Mouse (Mus musculus) hindlimb bud, embryonic 11.5 days (tissue): ENCODE results near the gene Prdm10.

ENCODE experiments used
- DNase-seq: peaks from one replicate; pipeline ENCODE4 v3.0.0-alpha.2; 2012; ENCODE audit warnings: low read depth, low spot score; ENCODE audit errors: extremely low spot score

Prdm10 gene

DNA sequence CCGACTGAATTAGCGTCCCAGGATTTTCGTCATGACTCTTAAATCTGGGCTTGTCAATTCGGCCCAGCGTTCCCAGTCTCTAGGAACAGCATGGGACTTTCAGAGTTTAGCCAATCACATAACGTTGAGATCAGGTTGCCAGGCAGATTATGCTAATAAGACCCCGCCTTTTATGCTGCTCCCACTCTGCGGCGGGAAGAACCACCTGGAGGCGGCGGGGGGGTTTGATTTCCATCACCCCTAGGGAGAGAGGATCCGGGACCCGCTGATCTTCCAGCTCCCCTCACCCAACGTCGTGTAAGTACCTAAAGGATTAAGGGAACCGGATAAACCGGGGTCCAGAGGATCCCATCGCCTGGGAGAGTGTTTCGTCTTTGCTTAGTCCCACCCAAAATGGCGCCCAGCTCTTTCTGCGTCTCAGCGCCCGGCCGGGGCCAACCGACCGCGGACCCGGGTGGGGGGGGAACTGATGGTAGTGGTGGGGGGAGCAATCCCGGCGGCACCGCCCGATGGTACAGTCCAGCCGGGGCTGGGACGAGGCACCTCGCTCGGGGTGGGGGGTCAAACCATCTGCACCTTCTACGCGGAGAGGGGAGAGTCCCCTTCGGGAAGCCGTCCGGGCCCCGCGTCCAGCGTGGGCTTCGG lies at the start of gene Prdm10:
Gene Prdm10 (plus strand): TSS at position 173 of the 645 bp plus-strand sequence.
- peak; percentile 100 for DNase-seq

DNA sequence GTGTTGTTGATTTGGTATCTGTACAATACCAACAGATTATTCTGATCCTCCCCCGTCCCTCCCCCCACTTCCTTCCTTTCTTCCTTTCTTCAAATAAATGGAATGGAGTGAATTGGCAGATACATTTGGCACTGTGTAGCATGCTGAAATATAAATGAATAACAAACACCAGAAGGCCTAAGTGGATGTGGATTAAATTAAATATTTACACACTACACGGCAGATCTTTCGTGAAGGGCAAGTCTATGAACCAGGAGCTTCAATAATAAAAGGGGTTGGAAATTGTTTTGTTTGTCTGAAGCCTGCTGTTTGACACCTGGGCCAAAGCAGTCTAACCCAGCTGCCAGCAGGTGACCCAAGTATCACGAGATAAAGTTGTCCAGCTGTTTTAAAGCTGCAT lies 45.3 kb upstream of the Prdm10 start:
- no peak for DNase-seq

DNA sequence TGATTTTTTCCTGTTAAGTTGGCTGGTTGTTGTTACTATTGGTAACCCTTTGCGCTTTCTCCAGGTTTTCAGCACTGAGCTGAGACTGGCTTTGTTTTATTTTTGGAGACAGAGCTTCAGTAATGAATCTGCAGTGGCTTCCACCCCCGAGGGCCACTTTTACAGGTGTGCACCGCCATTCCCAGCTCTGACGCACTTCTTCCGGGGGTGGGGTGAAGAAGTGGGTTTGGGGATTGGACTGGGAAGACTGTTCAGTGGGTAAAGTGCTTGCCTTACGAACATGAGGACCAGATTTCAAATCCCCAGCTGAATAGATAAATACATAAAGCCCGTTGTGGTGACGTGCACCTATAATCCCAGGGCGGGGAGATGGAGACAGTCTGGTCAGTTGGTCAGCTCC lies 44.8 kb upstream of the Prdm10 start:
- no peak for DNase-seq

DNA sequence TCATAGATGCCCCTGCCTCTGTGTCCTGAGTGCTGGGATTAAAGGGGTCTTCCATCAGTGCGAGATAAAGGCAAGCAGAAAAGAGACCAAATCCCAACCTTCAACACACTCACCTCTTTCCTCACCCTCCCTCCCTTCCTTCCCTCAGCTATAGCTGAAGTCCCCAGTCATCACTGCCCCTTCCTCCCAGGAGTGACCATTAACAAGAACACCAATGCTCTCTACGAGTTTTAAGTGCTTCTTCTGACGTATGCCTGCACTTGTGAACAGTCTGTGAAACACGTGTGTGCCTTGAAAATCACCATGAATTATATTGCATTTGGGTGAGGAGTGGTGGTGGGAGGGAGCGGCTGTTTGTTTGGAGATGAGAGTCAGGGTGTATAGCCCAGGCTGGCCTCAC lies 44.3 kb upstream of the Prdm10 start:
- no peak for DNase-seq

DNA sequence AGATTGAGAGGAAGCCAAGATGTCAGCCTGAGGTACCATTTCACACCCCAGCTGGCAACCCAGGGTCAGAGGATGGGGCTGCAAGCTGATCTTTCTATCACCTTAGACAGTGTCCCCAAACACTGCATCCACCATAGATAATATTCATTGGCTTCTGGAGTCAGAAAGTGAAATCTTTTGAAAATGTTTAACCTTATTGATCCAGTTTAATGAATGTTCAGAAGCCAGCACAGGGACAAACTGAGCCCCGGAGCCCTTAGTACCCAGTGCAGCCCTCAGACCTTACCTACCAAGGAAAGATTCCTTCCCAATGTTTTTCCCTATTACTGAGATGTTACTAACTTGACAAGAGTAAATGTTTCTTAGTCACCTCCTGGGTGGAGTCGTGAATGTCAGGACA lies 41.8 kb upstream of the Prdm10 start:
- no peak for DNase-seq

DNA sequence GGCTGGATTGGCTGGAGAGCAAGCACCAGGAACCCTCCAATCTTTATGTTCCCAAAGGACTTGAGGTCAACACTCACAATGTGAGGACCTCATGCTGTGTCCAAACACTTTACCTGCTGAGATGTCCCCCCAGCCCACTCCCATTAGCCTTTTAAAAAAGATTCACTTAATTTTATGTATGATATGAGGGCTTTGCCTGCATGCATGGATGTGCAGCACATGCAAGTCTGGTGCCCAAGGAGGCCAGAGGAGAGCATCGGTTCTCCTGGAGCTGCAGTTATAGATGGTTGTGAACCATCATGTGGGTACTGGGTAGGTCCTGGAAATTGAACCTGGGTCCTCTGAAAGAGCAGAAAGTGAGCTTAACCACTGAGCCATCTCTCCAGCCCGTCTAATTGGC lies 40.8 kb upstream of the Prdm10 start:
- no peak for DNase-seq

DNA sequence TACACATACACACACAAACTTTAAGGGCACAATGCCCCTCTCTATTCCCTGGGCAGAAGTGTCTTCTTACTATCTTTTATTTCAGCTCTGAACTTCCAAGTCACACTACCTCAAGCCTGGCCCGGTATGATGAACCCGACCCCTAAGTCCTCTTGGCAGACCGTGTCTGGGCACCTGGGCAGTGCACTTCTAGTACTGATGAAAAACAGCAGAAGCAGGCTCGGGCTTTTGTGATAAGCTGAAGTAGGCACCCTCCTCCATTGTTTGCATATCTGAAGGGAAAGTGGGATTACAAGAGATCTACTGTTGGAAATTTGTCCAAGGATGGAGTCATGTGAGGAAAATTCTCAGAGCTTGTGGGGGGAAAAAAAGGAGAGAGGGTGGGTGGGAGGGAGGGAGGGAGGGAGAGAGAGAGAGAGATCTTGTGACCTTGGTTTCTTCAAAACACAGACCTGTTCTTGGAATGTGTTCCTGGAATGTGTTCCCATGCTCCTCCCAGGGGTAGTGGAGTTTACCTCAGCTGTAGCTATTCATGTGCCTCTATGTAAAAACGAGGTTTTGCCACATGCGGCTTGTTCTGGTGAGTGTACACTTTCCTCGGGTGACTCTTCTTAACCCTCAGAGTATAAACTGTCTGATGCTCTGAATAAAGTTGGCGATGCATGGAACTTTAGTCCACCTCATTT lies 39.7 kb upstream of the Prdm10 start:
- DNase-seq, result no peak

DNA sequence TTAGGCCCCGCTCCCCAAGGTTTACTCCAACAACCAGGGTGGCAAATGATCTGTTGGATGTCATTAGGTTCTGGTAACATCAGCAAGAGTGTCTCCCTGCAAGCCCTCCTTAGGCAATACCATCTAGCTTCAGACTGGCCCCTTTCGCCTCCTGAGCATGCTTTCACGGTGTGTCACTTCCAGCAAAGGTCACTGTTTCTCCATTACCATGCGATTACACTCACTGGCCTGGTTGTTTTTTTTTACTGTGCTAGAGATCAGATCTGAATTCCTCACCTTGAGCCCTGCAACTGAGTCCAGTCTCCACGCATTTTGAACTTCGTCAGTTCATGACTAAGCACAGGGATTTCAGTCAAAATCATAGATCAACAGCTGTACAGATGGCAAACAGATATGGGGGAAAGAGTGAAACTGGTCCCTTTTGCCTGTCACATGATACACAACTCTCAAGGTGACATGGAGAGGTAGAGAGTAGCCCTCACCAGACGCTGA lies 39.1 kb upstream of the Prdm10 start:
- no peak for DNase-seq

DNA sequence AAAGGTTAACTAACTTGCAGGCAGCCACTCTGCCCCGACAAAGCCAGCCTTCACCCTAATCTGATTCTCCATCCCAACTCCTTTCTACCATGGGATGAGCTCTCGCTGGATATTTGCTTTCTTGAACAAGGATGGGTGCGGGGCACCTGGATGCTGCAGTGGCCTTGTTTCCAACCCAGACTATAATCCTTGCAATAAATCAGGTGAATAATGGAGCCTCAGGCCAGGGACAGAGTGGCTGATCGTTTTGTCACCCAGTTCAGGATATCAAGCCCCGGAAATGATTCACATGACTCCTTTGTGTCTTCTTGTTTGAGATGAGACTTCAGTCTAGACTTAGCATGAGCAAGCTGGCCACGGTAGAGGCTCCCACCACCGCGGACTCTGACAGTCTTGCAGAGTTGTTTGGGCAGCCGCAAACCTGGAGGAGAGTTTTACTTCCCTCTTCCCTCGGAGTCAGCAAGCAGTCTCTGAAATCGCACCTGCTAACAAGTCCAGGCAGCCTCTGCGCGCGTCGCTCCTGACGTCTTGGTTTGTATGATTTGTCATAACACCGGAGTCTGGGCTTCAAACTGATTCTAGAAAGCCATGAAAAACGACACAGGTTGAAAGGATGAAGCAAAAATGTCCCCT lies 36.9 kb upstream of the Prdm10 start:
- no peak for DNase-seq

DNA sequence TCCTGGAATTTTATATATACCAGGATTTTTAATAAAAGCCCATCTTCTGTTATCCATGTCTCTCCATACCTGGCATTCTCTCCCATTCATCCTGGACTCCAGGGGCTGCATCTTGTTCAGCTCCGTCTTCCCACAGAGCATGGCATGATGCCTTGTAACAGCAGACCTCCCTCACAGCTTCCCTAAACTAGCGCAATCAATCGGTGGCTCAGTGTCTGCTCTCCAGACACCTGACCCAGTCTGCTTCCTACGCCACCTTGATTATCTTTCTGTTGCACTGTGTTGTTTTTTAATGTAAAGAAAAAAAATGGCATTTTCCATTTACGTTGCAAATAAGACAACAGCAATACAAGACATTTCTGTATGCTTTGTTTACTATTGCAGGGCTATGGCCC lies 36.4 kb upstream of the Prdm10 start:
- no peak for DNase-seq

DNA sequence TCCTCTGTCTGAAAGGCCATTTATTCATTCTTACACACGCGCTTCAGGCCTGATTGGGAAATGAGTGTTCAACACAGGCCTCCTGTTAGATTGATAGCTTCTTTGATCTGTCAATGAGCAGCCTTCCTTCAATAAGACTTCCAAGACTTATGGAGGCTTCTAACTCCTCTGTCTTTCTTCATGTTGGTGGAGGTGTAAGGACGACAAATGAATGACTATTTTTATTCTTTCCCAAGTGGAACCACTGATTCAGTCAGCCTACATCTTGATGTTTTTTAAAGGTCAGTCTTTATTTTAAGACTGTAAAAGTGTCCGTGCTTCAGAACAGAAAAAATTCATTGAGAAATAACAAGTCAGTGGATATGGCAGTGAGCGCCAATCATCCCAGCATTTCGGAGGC lies 35.3 kb upstream of the Prdm10 start:
- no peak for DNase-seq

DNA sequence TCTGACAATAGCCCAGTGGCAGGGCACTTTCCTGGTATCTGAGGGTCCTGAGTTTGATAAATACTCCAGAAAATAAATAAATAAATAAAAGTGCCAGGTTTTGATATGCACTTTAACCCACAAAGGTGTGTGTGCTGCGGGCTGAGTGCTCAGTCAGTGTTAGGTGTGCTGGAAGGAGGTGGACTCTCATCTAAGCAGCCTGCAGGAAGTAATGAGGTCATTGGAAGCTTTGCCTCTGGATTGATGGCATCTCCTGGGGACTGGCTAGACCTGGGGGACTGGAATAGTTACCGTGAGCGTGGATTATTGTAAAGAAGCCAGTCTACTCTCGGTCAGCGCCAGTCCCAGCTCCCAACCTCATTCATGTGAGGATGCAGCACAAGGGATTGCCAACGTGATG lies 33.9 kb upstream of the Prdm10 start:
- no peak for DNase-seq

DNA sequence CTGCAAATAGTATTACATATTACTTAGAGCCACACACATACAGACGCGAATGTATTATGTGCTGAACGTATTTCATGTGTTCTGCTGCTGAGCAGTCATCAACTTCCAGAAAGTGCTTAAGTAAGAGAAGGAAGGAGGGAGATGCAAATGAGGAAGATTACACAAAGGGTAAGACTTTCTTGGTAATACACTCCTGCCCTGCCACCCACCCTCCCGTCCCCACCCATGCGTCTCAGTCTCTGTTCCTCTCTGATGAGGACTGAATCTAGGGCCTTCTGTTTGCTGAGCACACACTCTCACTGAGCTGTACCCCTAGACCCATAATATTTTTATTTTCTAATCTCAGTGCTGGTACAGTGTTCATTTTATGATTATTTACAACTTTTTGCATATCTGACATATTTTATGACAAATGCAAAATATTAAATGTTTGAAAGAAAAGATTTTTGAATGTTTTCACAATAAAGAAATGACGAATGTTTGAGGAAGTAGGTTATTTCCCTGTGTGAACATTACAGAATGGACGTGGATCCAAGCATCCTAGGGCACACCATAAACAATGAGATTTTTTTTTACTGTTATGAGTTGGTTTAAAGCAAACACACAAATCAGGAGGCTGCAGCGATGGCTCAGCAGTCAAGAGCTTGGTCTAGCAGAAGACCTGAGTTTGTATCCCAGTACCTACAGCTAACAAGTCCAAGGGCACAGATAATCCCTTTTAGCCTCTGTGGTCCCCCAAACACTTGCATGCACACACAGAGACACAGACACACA lies 32.7 kb upstream of the Prdm10 start:
- DNase-seq, result no peak

DNA sequence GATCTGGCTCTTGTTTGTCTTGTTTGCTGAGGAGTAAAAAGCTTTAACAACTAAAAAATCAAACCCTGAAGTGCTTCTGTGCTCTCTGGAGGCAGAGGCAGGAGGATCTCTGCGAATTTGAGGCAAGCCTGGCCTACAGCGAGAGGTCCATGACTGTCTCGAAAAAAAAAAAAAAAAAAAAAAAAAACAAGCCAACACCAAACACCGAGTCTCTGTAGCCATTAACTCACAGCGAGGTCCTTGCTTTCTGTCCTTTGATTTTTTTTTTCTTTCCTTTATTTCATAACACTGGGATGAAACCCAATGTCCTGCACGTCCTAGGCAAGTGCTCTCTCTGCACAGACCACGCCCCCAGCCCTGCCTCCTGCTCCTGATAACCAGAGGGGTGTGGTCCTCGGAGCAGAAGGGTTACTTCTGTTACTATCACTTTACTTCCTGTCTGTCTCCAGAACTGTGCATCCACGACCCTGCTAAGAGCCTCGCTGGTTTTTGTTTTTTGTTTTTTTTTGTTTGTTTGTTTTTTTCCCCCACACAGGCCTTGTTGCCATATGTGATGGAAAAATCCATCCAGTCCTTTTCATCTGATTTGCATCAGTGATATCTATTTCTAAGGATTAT lies 28.0 kb upstream of the Prdm10 start:
- no peak for DNase-seq

DNA sequence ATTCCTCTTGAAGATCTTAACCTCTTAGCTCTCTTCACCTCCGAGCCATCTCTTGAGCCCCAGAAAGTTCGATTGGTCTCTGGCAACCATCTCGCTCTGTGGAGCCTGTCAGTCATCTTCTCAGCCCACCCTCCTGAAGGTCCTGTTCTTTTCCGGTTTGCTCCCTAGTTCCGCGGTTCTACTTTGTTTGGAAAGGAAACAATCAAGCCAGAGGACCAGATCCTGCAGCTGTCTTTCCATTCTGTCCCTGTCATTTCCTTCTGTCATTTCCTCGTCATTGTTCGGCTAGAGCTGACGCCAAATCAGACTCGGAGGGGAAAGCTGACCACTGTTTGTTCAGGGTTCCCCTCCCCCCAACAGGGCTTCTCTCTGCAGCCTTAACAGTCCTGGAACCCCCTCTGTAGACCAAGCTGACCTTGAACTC lies 27.0 kb upstream of the Prdm10 start:
- DNase-seq, result no peak

DNA sequence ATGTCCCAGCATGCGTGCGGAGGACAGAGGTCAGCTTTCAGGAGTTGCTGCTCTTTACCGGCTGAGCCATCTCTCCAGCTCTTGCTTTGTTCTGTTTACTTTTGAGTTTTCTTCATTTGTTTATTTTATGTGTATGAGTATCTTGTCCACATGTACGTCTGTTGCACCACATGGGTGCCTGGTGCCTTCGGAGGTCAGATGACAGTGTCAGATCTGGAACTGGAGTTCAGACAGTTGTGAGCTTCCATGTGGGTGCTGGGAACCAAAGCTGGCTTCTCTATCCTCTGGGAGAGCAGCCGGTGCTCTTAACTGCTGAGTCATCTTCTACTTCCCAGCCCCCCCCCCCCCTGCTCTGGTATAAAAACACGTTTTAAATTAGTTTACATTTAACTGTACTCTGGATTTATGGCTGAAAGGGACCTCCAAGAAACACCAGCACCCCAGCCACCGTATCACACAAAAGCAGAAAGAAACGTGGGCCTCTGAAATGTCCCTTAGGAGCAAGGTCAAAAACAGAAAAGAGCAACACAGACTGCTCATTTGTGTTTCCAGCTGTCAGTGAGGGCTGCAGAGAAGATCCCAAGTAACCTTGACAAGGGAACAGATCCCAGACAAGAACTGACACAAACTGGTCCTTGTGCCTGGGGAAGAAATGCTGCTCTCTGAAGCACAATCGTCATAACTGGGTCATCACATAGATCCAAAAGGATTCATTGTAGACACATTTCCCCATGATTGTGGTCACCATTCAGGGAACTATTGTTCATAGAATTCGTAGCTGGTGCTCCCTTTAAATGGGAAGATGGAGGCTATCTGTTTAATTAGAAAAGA lies 26.3 kb upstream of the Prdm10 start:
- no peak for DNase-seq

DNA sequence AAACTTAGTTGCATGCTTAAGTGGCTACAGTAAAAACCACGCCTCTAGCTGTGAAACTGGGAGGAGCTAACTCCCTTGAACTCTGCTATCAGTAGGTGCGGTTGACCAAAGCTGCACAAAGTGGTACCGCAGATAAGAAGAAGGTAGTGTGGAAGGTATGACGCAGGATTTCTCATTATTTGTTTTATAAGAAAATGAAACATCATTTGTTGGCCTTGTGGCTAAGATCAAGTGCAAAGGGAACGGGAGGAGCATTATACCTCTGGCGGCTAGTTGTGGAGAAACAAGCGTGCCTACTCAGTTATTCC lies 25.7 kb upstream of the Prdm10 start:
- DNase-seq, result no peak

DNA sequence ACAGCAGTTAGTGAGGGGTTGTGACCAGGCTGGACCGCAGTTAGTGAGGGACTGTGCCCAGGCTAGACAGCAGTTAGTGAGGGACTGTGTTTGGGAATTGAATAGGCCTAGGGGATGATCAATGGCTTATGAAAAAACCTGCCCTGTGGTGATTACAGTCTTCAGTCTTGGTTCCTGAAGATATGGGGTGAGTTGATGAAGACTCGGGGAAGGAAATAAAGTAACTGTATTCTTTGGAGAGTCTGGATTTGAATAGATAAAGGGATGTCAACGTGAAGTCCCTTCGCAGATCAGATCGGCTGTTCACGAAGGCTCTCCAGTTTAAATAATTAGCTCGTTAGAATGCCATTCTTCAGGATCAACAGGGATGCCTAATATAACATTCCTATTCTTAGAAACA lies 24.4 kb upstream of the Prdm10 start:
- no peak for DNase-seq

DNA sequence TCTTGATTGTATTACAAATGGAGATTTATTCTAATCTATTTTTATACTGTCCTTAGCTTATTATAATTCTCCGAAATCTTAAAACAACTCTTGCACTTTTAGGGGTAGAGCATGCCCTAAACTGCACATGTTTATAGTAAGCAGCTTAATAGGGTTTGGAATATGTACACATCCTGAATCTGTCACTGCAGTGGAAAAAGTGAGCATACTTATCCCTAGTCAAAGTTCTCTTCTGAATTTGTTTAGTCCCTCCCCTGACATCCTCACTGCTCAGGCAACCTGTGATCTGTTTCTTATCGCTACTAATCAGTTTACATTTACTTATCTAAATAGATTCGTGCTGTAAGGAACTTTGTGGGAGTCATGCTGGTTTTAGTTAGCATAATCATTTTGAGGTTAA lies 22.1 kb upstream of the Prdm10 start:
- DNase-seq, result no peak

DNA sequence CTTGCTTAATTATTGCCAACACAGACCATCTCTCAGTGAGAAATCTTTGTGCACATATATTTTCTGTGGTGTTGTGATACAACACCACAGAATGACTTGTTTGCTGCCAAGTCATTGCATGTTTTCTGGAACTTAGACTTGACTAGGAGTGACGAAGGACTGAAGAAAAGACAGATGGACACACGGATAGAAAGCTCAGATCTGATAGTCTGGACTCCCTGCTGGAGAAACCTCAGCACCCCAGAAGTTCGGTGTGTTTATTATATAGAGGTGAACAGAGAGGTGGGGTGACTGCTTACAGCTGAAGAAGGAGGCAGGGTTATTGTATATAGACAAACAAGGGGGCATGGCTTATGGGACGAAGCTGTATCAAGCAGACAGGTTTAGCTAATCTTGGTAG lies 20.1 kb upstream of the Prdm10 start:
- DNase-seq, result no peak
